In the genomic region with DNA sequence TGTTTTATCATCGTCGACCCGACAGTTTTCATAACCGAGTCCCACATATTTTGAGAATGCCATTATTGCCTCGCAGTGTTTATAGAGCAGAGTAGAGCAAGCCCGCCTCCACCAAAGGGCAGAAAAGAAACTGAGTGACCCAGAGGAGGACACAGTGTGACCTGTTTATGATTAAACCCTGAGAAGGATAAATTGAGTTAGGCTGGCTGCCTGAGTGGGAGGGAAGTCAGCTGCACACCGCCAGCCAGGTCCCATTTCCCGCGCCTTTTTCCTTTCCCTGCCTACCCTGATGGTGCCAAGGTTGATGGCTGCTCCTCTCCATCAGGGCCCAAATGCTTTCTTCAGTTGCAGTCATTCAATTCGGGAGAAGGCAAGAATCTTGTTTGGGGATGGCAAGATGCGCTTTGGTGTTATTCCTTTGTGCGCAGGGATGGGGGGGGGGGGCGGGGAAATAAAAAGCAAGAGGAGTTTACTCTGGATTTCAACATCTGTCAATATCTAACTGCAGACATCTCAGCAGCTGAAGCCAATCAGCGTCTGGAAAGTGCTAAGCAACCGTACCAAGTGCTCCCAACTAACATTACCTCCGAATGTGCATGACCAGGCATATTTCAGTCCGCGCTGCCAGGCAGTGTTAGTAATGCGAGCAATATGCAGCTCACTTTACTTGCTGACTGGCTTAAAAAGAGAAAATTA, we compare ENCODE assay signal across 14 mouse cellular contexts.
DNase-seq lines count a peak whose midpoint lies in the region; ATAC-seq and TF ChIP-seq lines count a peak whose summit lies in the region.
"Had no signal": no experiment of that assay in that cellular context is flagged by ENCODE, and none has a peak within 500 bp of the region (broad histone marks: within the 10 kb centered on the region; RNA-seq: fewer than 3 reads in every experiment).

No protein-coding gene starts in this region.

- H3K9me3 ChIP-seq in liver, embryonic 12.5 days (replicated peaks): no peaks in the 10 kb centered on the region
- H3K9me3 ChIP-seq in embryonic facial prominence, embryonic 11.5 days (replicated peaks; ENCODE audit: control insufficient read depth, low read length): no peaks in the 10 kb centered on the region
- no peaks in the 10 kb centered on the region for H3K9me3 ChIP-seq in limb, embryonic 10.5 days (replicated peaks)
- no peaks in the 10 kb centered on the region for H3K9me3 ChIP-seq in forebrain, postnatal 0 days (ENCODE audit: low read length)
- H3K9me3 ChIP-seq: forebrain, embryonic 13.5 days; neural tube, embryonic 12.5 days had no signal

- H3K4me3 ChIP-seq in liver, adult 2 months (ENCODE audit: insufficient read depth, low read depth, low read length): no peak overlapping the region
- no peak overlapping the region for H3K4me3 ChIP-seq in liver, embryonic 12.5 days
- H3K4me3 ChIP-seq in embryonic facial prominence, embryonic 11.5 days (ENCODE audit: low read depth, low read length): no peak overlapping the region
- H3K4me3 ChIP-seq in limb, embryonic 10.5 days: no peak overlapping the region
- no peak overlapping the region for H3K4me3 ChIP-seq in forebrain, postnatal 0 days (ENCODE audit: low read depth, low read length)
- H3K4me3 ChIP-seq: forebrain, embryonic 13.5 days; neural tube, embryonic 12.5 days had no signal

- no peaks in the 10 kb centered on the region for H3K27me3 ChIP-seq in liver, adult 2 months (ENCODE audit: control insufficient read depth, insufficient read depth, low read length)
- H3K27me3 ChIP-seq in liver, embryonic 12.5 days (replicated peaks): no peaks in the 10 kb centered on the region
- no peaks in the 10 kb centered on the region for H3K27me3 ChIP-seq in embryonic facial prominence, embryonic 11.5 days (ENCODE audit: control insufficient read depth, insufficient read depth, low read length)
- no peaks in the 10 kb centered on the region for H3K27me3 ChIP-seq in limb, embryonic 10.5 days (ENCODE audit: low read depth, poor library complexity, severe bottlenecking)
- H3K27me3 ChIP-seq in forebrain, postnatal 0 days (ENCODE audit: insufficient read depth, low read length): no peaks in the 10 kb centered on the region
- H3K27me3 ChIP-seq: forebrain, embryonic 13.5 days; neural tube, embryonic 12.5 days had no signal

- ATAC-seq in liver, embryonic 12.5 days: no peak
- ATAC-seq in embryonic facial prominence, embryonic 11.5 days (replicated peaks; ENCODE audit: insufficient number of reproducible peaks, low FRiP score, low TSS enrichment, low read depth): no peak
- ATAC-seq in forebrain, postnatal 0 days: no peak
- ATAC-seq: forebrain, embryonic 13.5 days; hindbrain, postnatal 0 days had no signal

- DNase-seq in liver, adult 2 months (ENCODE audit: extremely low read depth, low read depth, low spot score): peak; percentile 12
- peak; percentile 80 for DNase-seq in embryonic facial prominence, embryonic 11.5 days (ENCODE audit: low spot score)
- DNase-seq in forelimb bud, embryonic 11.5 days (ENCODE audit: low read depth, low spot score): peak; percentile 47
- peak; percentile 57 for DNase-seq in limb, embryonic 10.5 days (ENCODE audit: low spot score)
- DNase-seq in spleen, postnatal 10 days (ENCODE audit: low spot score in 2 of 2): no peak
- DNase-seq in forebrain, postnatal 0 days: no peak
- no peak for DNase-seq in left cerebral cortex, postnatal 36 days (ENCODE audit: low spot score in 2 of 2)
- DNase-seq: layer of hippocampus, postnatal 36 days; lung, postnatal 4 days had no signal

- intact Hi-C loops in left cerebral cortex, postnatal 36 days (cut with DNase I): no loop called here

- no peak overlapping the region for H3K4me2 ChIP-seq in liver, embryonic 12.5 days
- H3K4me2 ChIP-seq in embryonic facial prominence, embryonic 11.5 days (ENCODE audit: low read depth, low read length): no peak overlapping the region
- no peak overlapping the region for H3K4me2 ChIP-seq in forebrain, postnatal 0 days (ENCODE audit: low read depth)
- H3K4me2 ChIP-seq: forebrain, embryonic 13.5 days; heart, embryonic 11.5 days; neural tube, embryonic 12.5 days had no signal

- no peaks in the 10 kb centered on the region for H3K36me3 ChIP-seq in liver, adult 2 months (ENCODE audit: control insufficient read depth, insufficient read depth, low read length)
- no peaks in the 10 kb centered on the region for H3K36me3 ChIP-seq in liver, embryonic 12.5 days
- H3K36me3 ChIP-seq in embryonic facial prominence, embryonic 11.5 days (replicated peaks; ENCODE audit: control insufficient read depth, insufficient read depth, low read depth, low read length): no peaks in the 10 kb centered on the region
- H3K36me3 ChIP-seq in limb, embryonic 10.5 days: no peaks in the 10 kb centered on the region
- no peaks in the 10 kb centered on the region for H3K36me3 ChIP-seq in forebrain, postnatal 0 days (ENCODE audit: insufficient read depth)
- H3K36me3 ChIP-seq: neural tube, embryonic 12.5 days had no signal

- no peak overlapping the region for H3K9ac ChIP-seq in liver, adult 2 months (ENCODE audit: low read depth, low read length)
- no peak overlapping the region for H3K9ac ChIP-seq in liver, embryonic 12.5 days
- H3K9ac ChIP-seq in embryonic facial prominence, embryonic 11.5 days (replicated peaks; ENCODE audit: low read length): no peak overlapping the region
- H3K9ac ChIP-seq in forebrain, postnatal 0 days: no peak overlapping the region
- H3K9ac ChIP-seq: forebrain, embryonic 13.5 days; neural tube, embryonic 12.5 days had no signal

- no peak overlapping the region for H3K27ac ChIP-seq in liver, adult 2 months (replicated peaks; ENCODE audit: insufficient read depth, low read depth, low read length)
- no peak overlapping the region for H3K27ac ChIP-seq in liver, embryonic 12.5 days
- 0 out of 2 replicates have a peak overlapping the region, but pooled peaks have one; percentile 35 for H3K27ac ChIP-seq in embryonic facial prominence, embryonic 11.5 days (replicated peaks; ENCODE audit: low read depth, low read length)
- peak overlapping the region; percentile 76 for H3K27ac ChIP-seq in limb, embryonic 10.5 days
- no peak overlapping the region for H3K27ac ChIP-seq in forebrain, postnatal 0 days (ENCODE audit: low read depth, low read length)
- H3K27ac ChIP-seq: forebrain, embryonic 13.5 days; hindbrain, postnatal 0 days; neural tube, embryonic 12.5 days had no signal

- WGBS in liver, adult 2 months: 84% methylated on average over 19 of the region's 19 CpGs
- WGBS in liver, embryonic 12.5 days (ENCODE audit: insufficient replicate concordance): 73% methylated on average over 19 of the region's 19 CpGs
- WGBS in embryonic facial prominence, embryonic 11.5 days: 54% methylated on average over 19 of the region's 19 CpGs
- 69% methylated on average over 19 of the region's 19 CpGs for WGBS in limb, embryonic 10.5 days
- 86% methylated on average over 19 of the region's 19 CpGs for WGBS in forebrain, postnatal 0 days

- H3K4me1 ChIP-seq in liver, adult 2 months (ENCODE audit: control insufficient read depth, insufficient read depth, low read length): no peaks in the 10 kb centered on the region
- H3K4me1 ChIP-seq in liver, embryonic 12.5 days: no peaks in the 10 kb centered on the region
- H3K4me1 ChIP-seq in embryonic facial prominence, embryonic 11.5 days (ENCODE audit: control insufficient read depth, insufficient read depth, low read length): peaks cover 3% of the 10 kb centered on the region; the same call in 1 of the 2 replicates
- H3K4me1 ChIP-seq in limb, embryonic 10.5 days: peaks cover 37% of the 10 kb centered on the region
- H3K4me1 ChIP-seq in forebrain, postnatal 0 days (ENCODE audit: insufficient read depth): no peaks in the 10 kb centered on the region
- H3K4me1 ChIP-seq: forebrain, embryonic 13.5 days; neural tube, embryonic 12.5 days had no signal

- TF ChIP-seq CTCF in liver, adult 2 months (IDR thresholded peaks at IDR 0.05; ENCODE audit: low read depth, low read length): no peak
- no peak for TF ChIP-seq CTCF in forebrain, postnatal 0 days (IDR thresholded peaks at IDR 0.05; ENCODE audit: low read depth)

- TF ChIP-seq POLR2A in liver, adult 2 months (IDR thresholded peaks at IDR 0.05; ENCODE audit: extremely low read depth, insufficient read depth, low read length): no peak

- no peaks in the 10 kb centered on the region for H3K79me2 ChIP-seq in liver, adult 2 months (ENCODE audit: control insufficient read depth, insufficient read depth, low read length)

Comparison
In these comparisons a context has a peak if more than half of its experiments do, and no peak if none do; other contexts are left out.
1. DNase-seq: peak in liver, adult 2 months (single experiment), embryonic facial prominence, embryonic 11.5 days (single experiment), forelimb bud, embryonic 11.5 days (single experiment) and limb, embryonic 10.5 days (single experiment); none in spleen, postnatal 10 days (0 of 2), forebrain, postnatal 0 days (single experiment) and left cerebral cortex, postnatal 36 days (0 of 2).
2. H3K27ac ChIP-seq: peak in embryonic facial prominence, embryonic 11.5 days (single experiment) and limb, embryonic 10.5 days (single experiment); none in liver, adult 2 months (single experiment), liver, embryonic 12.5 days (single experiment) and forebrain, postnatal 0 days (single experiment).